Mouse (Mus musculus) stomach, postnatal 0 days (tissue): Measurements from ENCODE around the gene Fam234a.

Source experiments
- CTCF ChIP-seq: IDR thresholded peaks from 2 replicates; pipeline ENCODE4 v1.5.1; 2016; ENCODE audit warnings: antibody characterized with exemption, low read depth, mild to moderate bottlenecking, moderate library complexity
- EP300 ChIP-seq: optimal IDR thresholded peaks from 2 replicates; pipeline ENCODE3; 2016; ENCODE audit warnings: antibody characterized with exemption

GRCm38 (mm10) chr17:26289475-26289874 is 45.4 kb upstream of the Fam234a start:
- TF ChIP-seq CTCF (no peak), EP300 (no peak)
